In the genomic region with DNA sequence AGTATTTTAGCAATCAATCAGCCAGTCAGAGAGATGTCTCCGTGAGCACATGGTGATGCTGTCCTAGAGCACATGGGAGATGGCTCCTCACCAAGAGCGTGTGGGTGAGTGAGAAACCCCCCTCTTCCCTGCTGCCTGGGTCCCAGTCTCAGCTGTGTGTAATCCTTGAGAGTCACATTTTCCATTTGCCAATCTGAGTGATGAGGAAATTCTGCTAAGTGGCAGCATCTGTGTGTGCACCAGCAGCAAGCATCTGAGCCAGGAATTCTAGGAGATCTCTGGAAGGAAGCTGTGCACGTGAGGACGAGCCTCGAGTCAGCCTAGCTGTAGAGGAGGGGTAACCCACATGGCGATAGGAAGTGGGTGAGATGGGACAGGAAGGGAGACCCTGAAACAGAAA, we compare ENCODE assay signal across 8 mouse cellular contexts. TPM values are rescaled to one million over a fixed set of nuclear protein-coding genes. Genes with fewer than 3 reads are reported as not detected.
DNase-seq lines count a peak whose midpoint lies in the region; ATAC-seq and TF ChIP-seq lines count a peak whose summit lies in the region.
"Had no signal": no experiment of that assay in that cellular context is flagged by ENCODE, and none has a peak within 500 bp of the region (broad histone marks: within the 10 kb centered on the region; RNA-seq: fewer than 3 reads in every experiment).

No protein-coding gene starts in this region.

- WGBS in midbrain, embryonic 16.5 days = 57% methylated on average over 6 of the region's 6 CpGs
- 64% methylated on average over 6 of the region's 6 CpGs for WGBS in midbrain, embryonic 14.5 days
- WGBS in stomach, embryonic 16.5 days = 45% methylated on average over 6 of the region's 6 CpGs

- H3K4me1 ChIP-seq in midbrain, embryonic 16.5 days (ENCODE audit: control insufficient read depth, insufficient read depth, low read length) = 0 out of 2 replicates have a peak, but pooled peaks cover 2% of the 10 kb centered on the region
- no peaks in the 10 kb centered on the region for H3K4me1 ChIP-seq in midbrain, embryonic 14.5 days (ENCODE audit: control insufficient read depth, insufficient read depth, low read length)
- 0 out of 2 replicates have a peak, but pooled peaks cover 8% of the 10 kb centered on the region for H3K4me1 ChIP-seq in stomach, embryonic 16.5 days (ENCODE audit: control insufficient read depth, insufficient read depth, low read length)

- no peak overlapping the region for H3K4me2 ChIP-seq in midbrain, embryonic 16.5 days (ENCODE audit: low read length)
- H3K4me2 ChIP-seq in midbrain, embryonic 14.5 days (ENCODE audit: low read length) = no peak overlapping the region
- H3K4me2 ChIP-seq in stomach, embryonic 16.5 days (ENCODE audit: low read depth, low read length) = no peak overlapping the region

- H3K4me3 ChIP-seq in midbrain, embryonic 16.5 days (ENCODE audit: low read depth, low read length) = no peak overlapping the region
- H3K4me3 ChIP-seq in midbrain, embryonic 14.5 days (replicated peaks; ENCODE audit: low read depth, low read length) = no peak overlapping the region
- no peak overlapping the region for H3K4me3 ChIP-seq in left cerebral cortex, adult 2 months
- no peak overlapping the region for H3K4me3 ChIP-seq in stomach, embryonic 16.5 days (replicated peaks; ENCODE audit: low read length)

- no peak for DNase-seq in midbrain, embryonic 14.5 days
- peak; percentile 49 to 79 for DNase-seq in frontal cortex, postnatal 10 days (ENCODE audit: low spot score in 2 of 2)
- peak; percentile 52 to 63 for DNase-seq in left cerebral cortex, adult 2 months (ENCODE audit: extremely low spot score in 1 of 2, low spot score in 2 of 2)
- DNase-seq in urinary bladder, postnatal 25 days (ENCODE audit: low spot score) = no peak
- DNase-seq in retina, embryonic 14.5 days (ENCODE audit: low spot score) = no peak

- TF ChIP-seq CTCF in left cerebral cortex, adult 2 months (IDR thresholded peaks at IDR 0.05) = no peak

- 0 out of 2 replicates have a peak overlapping the region, but pooled peaks have one; percentile 18 for H3K27ac ChIP-seq in midbrain, embryonic 16.5 days (ENCODE audit: low read length)
- no peak overlapping the region for H3K27ac ChIP-seq in midbrain, embryonic 14.5 days (replicated peaks; ENCODE audit: low read depth, low read length)
- peak overlapping the region; percentile 47 for H3K27ac ChIP-seq in left cerebral cortex, adult 2 months
- peak overlapping the region; percentile 0; the same call in 1 of the 2 replicates for H3K27ac ChIP-seq in stomach, embryonic 16.5 days (ENCODE audit: low read length)
- H3K27ac ChIP-seq: liver, embryonic 14.5 days had no signal

- no peak overlapping the region for H3K9ac ChIP-seq in midbrain, embryonic 16.5 days (ENCODE audit: low read depth, low read length)
- no peak overlapping the region for H3K9ac ChIP-seq in midbrain, embryonic 14.5 days (replicated peaks; ENCODE audit: low read length)
- no peak overlapping the region for H3K9ac ChIP-seq in stomach, embryonic 16.5 days (ENCODE audit: low read length)
- H3K9ac ChIP-seq: liver, embryonic 14.5 days had no signal

- H3K36me3 ChIP-seq in midbrain, embryonic 16.5 days (ENCODE audit: control insufficient read depth, insufficient read depth, low read length) = no peaks in the 10 kb centered on the region
- no peaks in the 10 kb centered on the region for H3K36me3 ChIP-seq in midbrain, embryonic 14.5 days (ENCODE audit: control insufficient read depth, insufficient read depth, low read length)
- no peaks in the 10 kb centered on the region for H3K36me3 ChIP-seq in stomach, embryonic 16.5 days (ENCODE audit: control insufficient read depth, insufficient read depth, low read length)

- no peak for ATAC-seq in midbrain, embryonic 16.5 days
- ATAC-seq in midbrain, embryonic 14.5 days (ENCODE audit: low FRiP score, low TSS enrichment) = no peak
- no peak for ATAC-seq in stomach, embryonic 16.5 days (ENCODE audit: insufficient read depth, low FRiP score)

- intact Hi-C loops in left cerebral cortex, adult 2 months (cut with DNase I) = no loop called here

- no peaks in the 10 kb centered on the region for H3K27me3 ChIP-seq in midbrain, embryonic 16.5 days (ENCODE audit: control insufficient read depth, insufficient read depth, low read depth, low read length)
- no peaks in the 10 kb centered on the region for H3K27me3 ChIP-seq in midbrain, embryonic 14.5 days (ENCODE audit: control insufficient read depth, insufficient read depth, low read length)
- H3K27me3 ChIP-seq in stomach, embryonic 16.5 days (ENCODE audit: control insufficient read depth, insufficient read depth, low read length) = no peaks in the 10 kb centered on the region

- no peaks in the 10 kb centered on the region for H3K9me3 ChIP-seq in midbrain, embryonic 16.5 days (replicated peaks; ENCODE audit: control insufficient read depth, low read length, poor library complexity, severe bottlenecking)
- no peaks in the 10 kb centered on the region for H3K9me3 ChIP-seq in midbrain, embryonic 14.5 days (ENCODE audit: control insufficient read depth, low read length)
- H3K9me3 ChIP-seq in stomach, embryonic 16.5 days (replicated peaks; ENCODE audit: control insufficient read depth, low read length) = no peaks in the 10 kb centered on the region

RNA-seq across cellular contexts. Expression of a gene that starts 50.5 kb away (rescaled TPM):
- polyA plus RNA-seq in midbrain, embryonic 16.5 days (2015; fragmentation: Nextera tagmentation; extraction: Ambion mirVana) = 208 and 220 TPM in 2 replicates
- polyA plus RNA-seq in midbrain, embryonic 14.5 days (2014; fragmentation: Nextera tagmentation; extraction: Ambion mirVana) = 205 and 220 TPM in 2 replicates
- total RNA-seq in left cerebral cortex, adult 2 months (2021) = 100 to 1,000 TPM; 181 to 182 TPM
- 170 and 206 TPM in 2 replicates for polyA plus RNA-seq in stomach, embryonic 16.5 days (2015; fragmentation: Nextera tagmentation; extraction: Ambion mirVana)

Comparison
In these comparisons a context has a peak if more than half of its experiments do, and no peak if none do; other contexts are left out.
1. DNase-seq: peak in frontal cortex, postnatal 10 days (2 of 2) and left cerebral cortex, adult 2 months (2 of 2); none in midbrain, embryonic 14.5 days (single experiment), urinary bladder, postnatal 25 days (single experiment) and retina, embryonic 14.5 days (single experiment).